ENCODE assay signal across 8 mouse cellular contexts in the genomic region with DNA sequence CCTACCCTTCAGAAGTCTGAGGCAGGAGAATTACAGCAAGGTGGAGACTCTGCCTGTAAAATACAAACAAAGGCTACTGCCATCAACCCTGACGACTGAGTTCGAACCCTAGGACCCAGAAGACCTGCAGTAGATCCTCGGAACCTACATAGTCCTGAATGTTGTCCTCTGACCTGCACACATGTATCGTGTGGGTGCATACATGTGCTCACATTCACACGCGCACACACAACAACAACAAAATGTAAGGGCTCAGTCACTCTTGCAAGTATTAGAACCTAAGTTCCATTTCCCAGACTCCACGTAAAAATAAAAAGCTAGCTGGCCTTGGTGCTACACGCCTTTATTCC. TPM values are rescaled to one million over a fixed set of nuclear protein-coding genes. Genes with fewer than 3 reads are reported as not detected.
A peak's percentile ranks its signal among the peaks of the same experiment; 100 is the strongest.
DNase-seq lines count a peak whose midpoint lies in the region; ATAC-seq and TF ChIP-seq lines count a peak whose summit lies in the region.

No protein-coding gene starts in this region.

- no peak for DNase-seq in gastrocnemius, adult 2 months
- DNase-seq in gastrocnemius, postnatal 10 days, result no peak
- no peak for DNase-seq in testis, postnatal 10 days (ENCODE audit: low spot score)
- DNase-seq in liver, embryonic 11.5 days (ENCODE audit: low spot score), result no peak
- no peak for DNase-seq in layer of hippocampus, postnatal 14 days (ENCODE audit: low spot score in 2 of 2)

- intact Hi-C loops in gastrocnemius, adult 2 months (cut with DNase I), result no loop called here

- WGBS in liver, embryonic 11.5 days, result 28% methylated on average over 8 of the region's 8 CpGs
- WGBS in stomach, embryonic 16.5 days, result 17% methylated on average over 8 of the region's 8 CpGs

- H3K27ac ChIP-seq in gastrocnemius, adult 2 months, result peak overlapping the region; percentile 96
- H3K27ac ChIP-seq in testis, adult 2 months (ENCODE audit: control insufficient read depth, insufficient read depth, low read depth, low read length), result peak overlapping the region; percentile 54
- H3K27ac ChIP-seq in liver, embryonic 11.5 days (ENCODE audit: low read depth, low read length), result no peak overlapping the region
- H3K27ac ChIP-seq in stomach, embryonic 16.5 days (ENCODE audit: low read length), result peak overlapping the region; percentile 36

- no peaks in the 10 kb centered on the region for H3K36me3 ChIP-seq in testis, adult 2 months (ENCODE audit: control insufficient read depth, insufficient read depth, low read length)
- peaks cover 17% of the 10 kb centered on the region for H3K36me3 ChIP-seq in liver, embryonic 11.5 days (ENCODE audit: control insufficient read depth, insufficient read depth, low read length)
- H3K36me3 ChIP-seq in stomach, embryonic 16.5 days (ENCODE audit: control insufficient read depth, insufficient read depth, low read length), result peaks cover 4% of the 10 kb centered on the region; the same call in 1 of the 2 replicates

- H3K4me1 ChIP-seq in testis, adult 2 months (ENCODE audit: control insufficient read depth, insufficient read depth, low read length), result peaks cover 11% of the 10 kb centered on the region
- H3K4me1 ChIP-seq in liver, embryonic 11.5 days (replicated peaks; ENCODE audit: control insufficient read depth, insufficient read depth, low read length), result peaks cover 26% of the 10 kb centered on the region
- H3K4me1 ChIP-seq in stomach, embryonic 16.5 days (ENCODE audit: control insufficient read depth, insufficient read depth, low read length), result peaks cover 15% of the 10 kb centered on the region

- H3K4me2 ChIP-seq in liver, embryonic 11.5 days, result peak overlapping the region; percentile 92
- peak overlapping the region; percentile 78 for H3K4me2 ChIP-seq in stomach, embryonic 16.5 days (ENCODE audit: low read depth, low read length)

- H3K9ac ChIP-seq in liver, embryonic 11.5 days (ENCODE audit: low read depth, low read length), result peak overlapping the region; percentile 65
- H3K9ac ChIP-seq in stomach, embryonic 16.5 days (ENCODE audit: low read length), result peak overlapping the region; percentile 70

- peak; percentile 35 for ATAC-seq in liver, embryonic 11.5 days (replicated peaks; ENCODE audit: low FRiP score)
- no peak for ATAC-seq in stomach, embryonic 16.5 days (ENCODE audit: insufficient read depth, low FRiP score)
- no peak for ATAC-seq in frontal cortex, adult (ENCODE audit: low TSS enrichment)

- TF ChIP-seq CTCF in gastrocnemius, adult 2 months (IDR thresholded peaks at IDR 0.05), result no peak
- no peak for TF ChIP-seq CTCF in testis, adult 2 months (IDR thresholded peaks at IDR 0.05; ENCODE audit: control insufficient read depth, insufficient read depth, insufficient replicate concordance, low read depth, low read length)

- H3K27me3 ChIP-seq in testis, adult 2 months (ENCODE audit: control insufficient read depth, insufficient read depth, low read length), result no peaks in the 10 kb centered on the region
- H3K27me3 ChIP-seq in liver, embryonic 11.5 days (replicated peaks; ENCODE audit: control insufficient read depth, insufficient read depth, low read length), result no peaks in the 10 kb centered on the region
- no peaks in the 10 kb centered on the region for H3K27me3 ChIP-seq in stomach, embryonic 16.5 days (ENCODE audit: control insufficient read depth, insufficient read depth, low read length)

- no peaks in the 10 kb centered on the region for H3K9me3 ChIP-seq in liver, embryonic 11.5 days (ENCODE audit: control insufficient read depth, low read length)
- H3K9me3 ChIP-seq in stomach, embryonic 16.5 days (replicated peaks; ENCODE audit: control insufficient read depth, low read length), result no peaks in the 10 kb centered on the region

- peak overlapping the region; percentile 76 for H3K4me3 ChIP-seq in gastrocnemius, adult 2 months
- H3K4me3 ChIP-seq in testis, adult 2 months (ENCODE audit: control insufficient read depth, low read depth, low read length), result peak overlapping the region; percentile 98
- peak overlapping the region; percentile 99 for H3K4me3 ChIP-seq in liver, embryonic 11.5 days (ENCODE audit: low read depth, low read length)
- H3K4me3 ChIP-seq in stomach, embryonic 16.5 days (replicated peaks; ENCODE audit: low read length), result peak overlapping the region; percentile 90

- TF ChIP-seq POLR2A in testis, adult 2 months (IDR thresholded peaks at IDR 0.05; ENCODE audit: control insufficient read depth, low read depth, low read length), result no peak

RNA-seq across cellular contexts. Expression of gene Ppfia1, which starts 0.6 kb away (rescaled TPM):
- 10 to 100 TPM; 28.3 to 33.4 TPM for total RNA-seq in gastrocnemius, adult 2 months (2021)
- 10 to 100 TPM; 34.2 to 36.4 TPM for total RNA-seq in gastrocnemius, postnatal 10 days (2021)
- polyA plus RNA-seq in testis, adult 2 months (2012; rRNA removed), result 17.1 and 19.1 TPM in 2 replicates
- 45.4 and 46.5 TPM in 2 replicates for polyA plus RNA-seq in liver, embryonic 11.5 days (2014; fragmentation: Nextera tagmentation; extraction: Ambion mirVana)
- polyA plus RNA-seq in stomach, embryonic 16.5 days (2015; fragmentation: Nextera tagmentation; extraction: Ambion mirVana), result 17.9 and 19.2 TPM in 2 replicates
- 10 to 100 TPM; 37.8 to 37.9 TPM for total RNA-seq in layer of hippocampus, postnatal 14 days (2021)

RNA-seq across cellular contexts. Expression of gene Fadd, which starts 28.2 kb away (rescaled TPM):
- 1 to 10 TPM; 1.6 to 2.6 TPM for total RNA-seq in gastrocnemius, adult 2 months (2021)
- 1 to 10 TPM; 4.9 to 5.9 TPM for total RNA-seq in gastrocnemius, postnatal 10 days (2021)
- 3.4 and 3.5 TPM in 2 replicates for polyA plus RNA-seq in testis, adult 2 months (2012; rRNA removed)
- polyA plus RNA-seq in liver, embryonic 11.5 days (2014; fragmentation: Nextera tagmentation; extraction: Ambion mirVana), result 11.7 and 12.5 TPM in 2 replicates
- 10.8 and 10.9 TPM in 2 replicates for polyA plus RNA-seq in stomach, embryonic 16.5 days (2015; fragmentation: Nextera tagmentation; extraction: Ambion mirVana)
- 1 to 10 TPM; 2.5 to 2.9 TPM for total RNA-seq in layer of hippocampus, postnatal 14 days (2021)
